Mouse (Mus musculus) spleen, postnatal 10 days (tissue): ENCODE results near the gene Kdm8.
A peak's percentile ranks its signal among the peaks of the same experiment; 100 is the strongest.

Source experiments
- DNase-seq, 2 experiments: peaks; one replicate each; pipeline ENCODE4 v3.0.0; 2021 to 2022; ENCODE audit warnings: low spot score in 2 of 2

Gene Kdm8

GRCm38 (mm10) chr7:125462200-125462599 lies 17.7 kb downstream of the Kdm8 start:
- no peak for DNase-seq

GRCm38 (mm10) chr7:125469937-125470336 lies 25.5 kb downstream of the Kdm8 start:
- DNase-seq: peak; percentile 66 to 85

- DNase-seq: no peak
These were observed 26.4 kb downstream of the Kdm8 start for GRCm38 (mm10) chr7:125470901-125471300.

- DNase-seq: peak; percentile 79 to 89
These were observed 27.7 kb downstream of the Kdm8 start for GRCm38 (mm10) chr7:125471991-125472741.

- DNase-seq: no peak
These were observed 30.1 kb downstream of the Kdm8 start for GRCm38 (mm10) chr7:125474535-125474934.

GRCm38 (mm10) chr7:125475601-125476251 lies 31.2 kb downstream of the Kdm8 start:
- DNase-seq: no peak

GRCm38 (mm10) chr7:125478391-125478984 lies 34.0 kb downstream of the Kdm8 start:
- no peak for DNase-seq

GRCm38 (mm10) chr7:125480518-125480917 lies 36.0 kb downstream of the Kdm8 start:
- no peak for DNase-seq

- no peak for DNase-seq
These were observed 37.9 kb downstream of the Kdm8 start for GRCm38 (mm10) chr7:125482339-125482738.

GRCm38 (mm10) chr7:125482886-125483285 lies 38.4 kb downstream of the Kdm8 start:
- DNase-seq: no peak

GRCm38 (mm10) chr7:125484791-125485190 lies 40.3 kb downstream of the Kdm8 start:
- no peak for DNase-seq

- no peak for DNase-seq
These were observed 41.7 kb downstream of the Kdm8 start for GRCm38 (mm10) chr7:125486121-125486630.

GRCm38 (mm10) chr7:125487126-125487525 lies 42.6 kb downstream of the Kdm8 start:
- DNase-seq: no peak

- no peak for DNase-seq
These were observed 44.2 kb downstream of the Kdm8 start for GRCm38 (mm10) chr7:125488706-125489105.

- DNase-seq: no peak
These were observed 45.2 kb downstream of the Kdm8 start for GRCm38 (mm10) chr7:125489636-125490035.

- DNase-seq: peak; percentile 88 to 96
These were observed 46.7 kb downstream of the Kdm8 start, which contains the start of gene Nsmce1 for GRCm38 (mm10) chr7:125490947-125491735. Gene Nsmce1, minus strand, starts transcription at chr7:125491596.

GRCm38 (mm10) chr7:125491760-125492159 lies 47.3 kb downstream of the Kdm8 start:
- no peak for DNase-seq

- DNase-seq: no peak
These were observed 48.1 kb downstream of the Kdm8 start for GRCm38 (mm10) chr7:125492551-125492950.

- DNase-seq: no peak
These were observed 51.5 kb downstream of the Kdm8 start for GRCm38 (mm10) chr7:125495864-125496440.

GRCm38 (mm10) chr7:125499927-125500868 lies 55.7 kb downstream of the Kdm8 start:
- no peak for DNase-seq
